Mouse (Mus musculus): Measurements from ENCODE around the gene Cd248. TPM values are rescaled to one million over a fixed set of nuclear protein-coding genes. Genes with fewer than 3 reads are reported as not detected.

Gene Cd248
- total RNA-seq (2023) = not detected

GRCm38 (mm10) chr19:5067867-5068569 lies at the start of gene Cd248:
TSS of gene Cd248 (plus strand) at chr19:5068078.

GRCm38 (mm10) chr19:5023621-5024479 lies 44.0 kb upstream of the Cd248 start, which contains the start of gene Slc29a2:
TSS of gene Slc29a2 (plus strand) at chr19:5023860.

GRCm38 (mm10) chr19:5038709-5039156 lies 29.1 kb upstream of the Cd248 start, which contains the start of the genes B4gat1 and AC124502.3:
TSS of gene B4gat1 (plus strand) at chr19:5038826.
TSS of gene AC124502.3 (plus strand) at chr19:5038891.

GRCm38 (mm10) chr19:5040862-5041523 lies 26.9 kb upstream of the Cd248 start, which contains the start of gene Brms1:
TSS of gene Brms1 (plus strand) at chr19:5041354.

GRCm38 (mm10) chr19:5050047-5050905 lies 17.6 kb upstream of the Cd248 start, which contains the start of gene Rin1:
TSS of gene Rin1 (plus strand) at chr19:5050481.

GRCm38 (mm10) chr19:5085145-5085863 lies 17.4 kb downstream of the Cd248 start, which contains the start of gene Tmem151a:
TSS of gene Tmem151a (minus strand) at chr19:5085531.

GRCm38 (mm10) chr19:5087884-5088728 lies 20.2 kb downstream of the Cd248 start, which contains the start of gene Yif1a:
TSS of gene Yif1a (plus strand) at chr19:5088538.

GRCm38 (mm10) chr19:5098363-5099143 lies 30.7 kb downstream of the Cd248 start, which contains the start of gene Cnih2:
TSS of gene Cnih2 (minus strand) at chr19:5098521.

GRCm38 (mm10) chr19:5106731-5107191 lies 38.9 kb downstream of the Cd248 start, which contains the start of gene Rab1b:
TSS of gene Rab1b (minus strand) at chr19:5107072.

GRCm38 (mm10) chr19:5118384-5118698 lies 50.5 kb downstream of the Cd248 start, which contains the start of gene Klc2:
TSS of gene Klc2 (minus strand) at chr19:5118560.

Other genes with a start within 250 kb of the Cd248 start
- gene Ccs, start 228.7 kb upstream of the Cd248 start, total RNA-seq (2023) = 10 to 100 TPM; 51.0 to 53.8 TPM
- not detected for gene Ccdc87, start 228.7 kb upstream of the Cd248 start, total RNA-seq (2023)
- 1 to 10 TPM; 3.8 to 4.1 TPM for gene Ctsf, start 212.9 kb upstream of the Cd248 start, total RNA-seq (2023)
- under 1 TPM in 1 of 2 experiments, not detected in 1; 0.27 TPM for gene Actn3, start 190.2 kb upstream of the Cd248 start, total RNA-seq (2023)
- gene Zdhhc24, start 189.4 kb upstream of the Cd248 start, total RNA-seq (2023) = 1 to 10 TPM; 5.0 to 6.1 TPM
- 1 to 10 TPM; 1.9 to 3.3 TPM for gene Bbs1, start 161.4 kb upstream of the Cd248 start, total RNA-seq (2023)
- 10 to 100 TPM; 89.3 to 95.6 TPM for gene Dpp3, start 139.8 kb upstream of the Cd248 start, total RNA-seq (2023)
- gene Peli3, start 125.0 kb upstream of the Cd248 start, total RNA-seq (2023) = 1 to 10 TPM; 2.3 to 2.9 TPM
- gene Mrpl11, start 105.9 kb upstream of the Cd248 start, total RNA-seq (2023) = 10 to 100 TPM; 32.4 to 35.4 TPM
- 1 to 10 TPM in 1 of 2 experiments, under 1 TPM in 1; 0.90 to 1.7 TPM for gene Npas4, start 77.8 kb upstream of the Cd248 start, total RNA-seq (2023)
- 1 to 10 TPM; 2.6 to 4.2 TPM for gene Slc29a2, start 44.2 kb upstream of the Cd248 start, total RNA-seq (2023)
- 1 to 10 TPM; 4.5 to 5.3 TPM for gene B4gat1, start 29.3 kb upstream of the Cd248 start, total RNA-seq (2023)
- gene AC124502.3, start 29.2 kb upstream of the Cd248 start, total RNA-seq (2023) = 1 to 10 TPM; 1.7 to 2.2 TPM
- gene Brms1, start 26.7 kb upstream of the Cd248 start, total RNA-seq (2023) = 10 to 100 TPM; 60.1 to 63.1 TPM
- 10 to 100 TPM in 1 of 2 experiments, 1 to 10 TPM in 1; 7.5 to 11.2 TPM for gene Rin1, start 17.6 kb upstream of the Cd248 start, total RNA-seq (2023)
- 1 to 10 TPM in 1 of 2 experiments, not detected in 1; 1.0 TPM for gene Tmem151a, start 17.5 kb downstream of the Cd248 start, total RNA-seq (2023)
- 10 to 100 TPM; 25.6 to 32.2 TPM for gene Yif1a, start 20.5 kb downstream of the Cd248 start, total RNA-seq (2023)
- 1 to 10 TPM; 3.4 to 3.6 TPM for gene Cnih2, start 30.4 kb downstream of the Cd248 start, total RNA-seq (2023)
- 100 to 1,000 TPM; 103 to 108 TPM for gene Rab1b, start 39.0 kb downstream of the Cd248 start, total RNA-seq (2023)
- gene Klc2, start 50.5 kb downstream of the Cd248 start, total RNA-seq (2023) = 10 to 100 TPM; 26.7 to 27.9 TPM
- 100 to 1,000 TPM; 102 to 103 TPM for gene Pacs1, start 205.0 kb downstream of the Cd248 start, total RNA-seq (2023)
- gene Sf3b2, start 227.4 kb downstream of the Cd248 start, total RNA-seq (2023) = 100 to 1,000 TPM; 262 to 282 TPM
- not detected for gene Gal3st3, start 230.3 kb downstream of the Cd248 start, total RNA-seq (2023)